Mouse (Mus musculus): ENCODE measurements at regions not wholly inside any gene's neighbourhood (a gene's known extent, or its start where the extent isn't known, plus 50 kb on each side); places are given as distances from the start of the nearest gene placed in this dataset.

GRCm38 (mm10) chr12:26546361-26546760 is 77.4 kb downstream of the Cmpk2 start:
- in situ Hi-C loops (cut with MboI, MseI) = no loop called here

GRCm38 (mm10) chr12:26543463-26543862 is 74.5 kb downstream of the Cmpk2 start:
- in situ Hi-C loops (cut with MboI, MseI) = no loop called here

- in situ Hi-C loops (cut with MboI, MseI) = no loop called here
Observed at GRCm38 (mm10) chr12:26542451-26542850, 73.4 kb downstream of the Cmpk2 start.

- in situ Hi-C loops (cut with MboI, MseI) = loop anchor here (5.0 kb wide), 1 partner anchor 1882 kb away; no protein-coding TSS in a partner anchor
Observed at GRCm38 (mm10) chr12:26535261-26535890, 66.4 kb downstream of the Cmpk2 start.

GRCm38 (mm10) chr12:26534229-26535105 is 65.5 kb downstream of the Cmpk2 start:
- in situ Hi-C loops (cut with MboI, MseI) = loop anchor here (5.0 kb wide), 1 partner anchor 1883 kb away; no protein-coding TSS in a partner anchor

- in situ Hi-C loops (cut with MboI, MseI) = no loop called here
Observed at GRCm38 (mm10) chr12:26533641-26534151, 64.7 kb downstream of the Cmpk2 start.

GRCm38 (mm10) chr12:26532823-26533640 is 64.0 kb downstream of the Cmpk2 start:
- in situ Hi-C loops (cut with MboI, MseI) = no loop called here

- in situ Hi-C loops (cut with MboI, MseI) = no loop called here
Observed at GRCm38 (mm10) chr12:26532076-26532475, 63.1 kb downstream of the Cmpk2 start.

Data from regulatory T cell (primary cell).